Mouse (Mus musculus): ENCODE measurements around the gene Tmem178b. TPM values are rescaled to one million over a fixed set of nuclear protein-coding genes. Genes with fewer than 3 reads are reported as not detected.

The Tmem178b gene
- polyA plus RNA-seq, 1 experiment: 0.02 TPM

GRCm38 (mm10) chr6:40110029-40110428 is 237.0 kb downstream of the Tmem178b start:
- no peak for TF ChIP-seq TCF3 (IDR thresholded peaks at IDR 0.05; ENCODE audit: insufficient read length, low read depth)
- TF ChIP-seq REST (IDR thresholded peaks at IDR 0.05; ENCODE audit: insufficient read depth, insufficient read length): no peak
- TF ChIP-seq MYOG (IDR thresholded peaks at IDR 0.05; ENCODE audit: control insufficient read depth in 1 of 3, insufficient read depth in 1 of 3, insufficient read length in 2 of 3, low read depth in 2 of 3): no peak
- no peak for TF ChIP-seq POLR2A (IDR thresholded peaks at IDR 0.05; ENCODE audit: insufficient read length, low read depth)
- TF ChIP-seq CEBPB (IDR thresholded peaks at IDR 0.05; ENCODE audit: insufficient read depth, poor library complexity, severe bottlenecking): no peak
- no peak for TF ChIP-seq E2F4 (IDR thresholded peaks at IDR 0.05; ENCODE audit: insufficient read depth)
- TF ChIP-seq TCF12 (IDR thresholded peaks at IDR 0.05; ENCODE audit: insufficient read depth, poor library complexity, severe bottlenecking): no peak
- no peak for TF ChIP-seq USF1 (IDR thresholded peaks at IDR 0.05; ENCODE audit: low read depth)
- no peak for TF ChIP-seq MYOD1 (IDR thresholded peaks at IDR 0.05; ENCODE audit: control insufficient read depth in 1 of 3, insufficient read length in 2 of 3, low read depth in 2 of 3)
- no peak for TF ChIP-seq SRF (IDR thresholded peaks at IDR 0.05; ENCODE audit: control insufficient read depth, insufficient read length, low read depth)
- no peak for TF ChIP-seq MAX (IDR thresholded peaks at IDR 0.05; ENCODE audit: low read depth)
- no peak for TF ChIP-seq POLR2AphosphoS2 (IDR thresholded peaks at IDR 0.05; ENCODE audit: insufficient read length, low read depth)
- Histone ChIP-seq H3ac (ENCODE audit: control insufficient read depth, insufficient read length) (no peak overlapping the region), H3K4me3 (no peak overlapping the region), H3K4me2 (ENCODE audit: low read depth) (no peak overlapping the region), H3K79me2 (ENCODE audit: control insufficient read depth, insufficient read depth) (no peaks in the 10 kb centered on the region), H3K27me3 (ENCODE audit: control insufficient read depth, insufficient read depth, insufficient read length) (no peaks in the 10 kb centered on the region), H3K36me3 (ENCODE audit: control insufficient read depth, insufficient read depth) (no peaks in the 10 kb centered on the region)

- no peak overlapping the region for H3K4me2 ChIP-seq (ENCODE audit: low read depth)
- H3ac ChIP-seq (ENCODE audit: control insufficient read depth, insufficient read length): no peak overlapping the region
- no peak overlapping the region for H3K4me3 ChIP-seq
- no peaks in the 10 kb centered on the region for H3K79me2 ChIP-seq (ENCODE audit: control insufficient read depth, insufficient read depth)
- H3K27me3 ChIP-seq (ENCODE audit: control insufficient read depth, insufficient read depth, insufficient read length): no peaks in the 10 kb centered on the region
- TF ChIP-seq POLR2AphosphoS2 (IDR thresholded peaks at IDR 0.05; ENCODE audit: insufficient read length, low read depth) (no peak), CEBPB (IDR thresholded peaks at IDR 0.05; ENCODE audit: insufficient read depth, poor library complexity, severe bottlenecking) (no peak), SRF (IDR thresholded peaks at IDR 0.05; ENCODE audit: control insufficient read depth, insufficient read length, low read depth) (no peak), REST (IDR thresholded peaks at IDR 0.05; ENCODE audit: insufficient read depth, insufficient read length) (no peak), POLR2A (IDR thresholded peaks at IDR 0.05; ENCODE audit: insufficient read length, low read depth) (no peak), MYOG (IDR thresholded peaks at IDR 0.05; ENCODE audit: control insufficient read depth in 1 of 3, insufficient read depth in 1 of 3, insufficient read length in 2 of 3, low read depth in 2 of 3) (no peak), E2F4 (IDR thresholded peaks at IDR 0.05; ENCODE audit: insufficient read depth) (no peak), TCF12 (IDR thresholded peaks at IDR 0.05; ENCODE audit: insufficient read depth, poor library complexity, severe bottlenecking) (no peak), TCF3 (IDR thresholded peaks at IDR 0.05; ENCODE audit: insufficient read length, low read depth) (no peak), MYOD1 (IDR thresholded peaks at IDR 0.05; ENCODE audit: control insufficient read depth in 1 of 3, insufficient read length in 2 of 3, low read depth in 2 of 3) (no peak), USF1 (IDR thresholded peaks at IDR 0.05; ENCODE audit: low read depth) (no peak), MAX (IDR thresholded peaks at IDR 0.05; ENCODE audit: low read depth) (no peak)
- H3K36me3 ChIP-seq (ENCODE audit: control insufficient read depth, insufficient read depth): no peaks in the 10 kb centered on the region
Observed at GRCm38 (mm10) chr6:40110729-40111128, 237.7 kb downstream of the Tmem178b start.

- Histone ChIP-seq H3K4me2 (ENCODE audit: low read depth) (no peak overlapping the region), H3K36me3 (ENCODE audit: control insufficient read depth, insufficient read depth) (no peaks in the 10 kb centered on the region), H3K4me3 (no peak overlapping the region), H3ac (ENCODE audit: control insufficient read depth, insufficient read length) (no peak overlapping the region), H3K27me3 (ENCODE audit: control insufficient read depth, insufficient read depth, insufficient read length) (no peaks in the 10 kb centered on the region), H3K79me2 (ENCODE audit: control insufficient read depth, insufficient read depth) (no peaks in the 10 kb centered on the region)
- TF ChIP-seq POLR2A (IDR thresholded peaks at IDR 0.05; ENCODE audit: insufficient read length, low read depth): no peak
- no peak for TF ChIP-seq TCF12 (IDR thresholded peaks at IDR 0.05; ENCODE audit: insufficient read depth, poor library complexity, severe bottlenecking)
- TF ChIP-seq SRF (IDR thresholded peaks at IDR 0.05; ENCODE audit: control insufficient read depth, insufficient read length, low read depth): no peak
- no peak for TF ChIP-seq CEBPB (IDR thresholded peaks at IDR 0.05; ENCODE audit: insufficient read depth, poor library complexity, severe bottlenecking)
- no peak for TF ChIP-seq MYOG (IDR thresholded peaks at IDR 0.05; ENCODE audit: control insufficient read depth in 1 of 3, insufficient read depth in 1 of 3, insufficient read length in 2 of 3, low read depth in 2 of 3)
- no peak for TF ChIP-seq TCF3 (IDR thresholded peaks at IDR 0.05; ENCODE audit: insufficient read length, low read depth)
- no peak for TF ChIP-seq MYOD1 (IDR thresholded peaks at IDR 0.05; ENCODE audit: control insufficient read depth in 1 of 3, insufficient read length in 2 of 3, low read depth in 2 of 3)
- TF ChIP-seq REST (IDR thresholded peaks at IDR 0.05; ENCODE audit: insufficient read depth, insufficient read length): no peak
- TF ChIP-seq POLR2AphosphoS2 (IDR thresholded peaks at IDR 0.05; ENCODE audit: insufficient read length, low read depth): no peak
- TF ChIP-seq MAX (IDR thresholded peaks at IDR 0.05; ENCODE audit: low read depth): no peak
- no peak for TF ChIP-seq USF1 (IDR thresholded peaks at IDR 0.05; ENCODE audit: low read depth)
- TF ChIP-seq E2F4 (IDR thresholded peaks at IDR 0.05; ENCODE audit: insufficient read depth): no peak
Observed at GRCm38 (mm10) chr6:40112488-40112887, 239.4 kb downstream of the Tmem178b start.

GRCm38 (mm10) chr6:40116225-40116624 is 243.2 kb downstream of the Tmem178b start:
- H3K4me2 ChIP-seq (ENCODE audit: low read depth): no peak overlapping the region
- TF ChIP-seq TCF12 (IDR thresholded peaks at IDR 0.05; ENCODE audit: insufficient read depth, poor library complexity, severe bottlenecking) (no peak), MYOG (IDR thresholded peaks at IDR 0.05; ENCODE audit: control insufficient read depth in 1 of 3, insufficient read depth in 1 of 3, insufficient read length in 2 of 3, low read depth in 2 of 3) (no peak), TCF3 (IDR thresholded peaks at IDR 0.05; ENCODE audit: insufficient read length, low read depth) (no peak), USF1 (IDR thresholded peaks at IDR 0.05; ENCODE audit: low read depth) (no peak), SRF (IDR thresholded peaks at IDR 0.05; ENCODE audit: control insufficient read depth, insufficient read length, low read depth) (no peak), POLR2A (IDR thresholded peaks at IDR 0.05; ENCODE audit: insufficient read length, low read depth) (no peak), REST (IDR thresholded peaks at IDR 0.05; ENCODE audit: insufficient read depth, insufficient read length) (no peak), POLR2AphosphoS2 (IDR thresholded peaks at IDR 0.05; ENCODE audit: insufficient read length, low read depth) (no peak), CEBPB (IDR thresholded peaks at IDR 0.05; ENCODE audit: insufficient read depth, poor library complexity, severe bottlenecking) (no peak), MYOD1 (IDR thresholded peaks at IDR 0.05; ENCODE audit: control insufficient read depth in 1 of 3, insufficient read length in 2 of 3, low read depth in 2 of 3) (no peak), MAX (IDR thresholded peaks at IDR 0.05; ENCODE audit: low read depth) (no peak), E2F4 (IDR thresholded peaks at IDR 0.05; ENCODE audit: insufficient read depth) (no peak)
- no peak overlapping the region for H3ac ChIP-seq (ENCODE audit: control insufficient read depth, insufficient read length)
- H3K27me3 ChIP-seq (ENCODE audit: control insufficient read depth, insufficient read depth, insufficient read length): no peaks in the 10 kb centered on the region
- H3K36me3 ChIP-seq (ENCODE audit: control insufficient read depth, insufficient read depth): no peaks in the 10 kb centered on the region
- H3K79me2 ChIP-seq (ENCODE audit: control insufficient read depth, insufficient read depth): no peaks in the 10 kb centered on the region
- no peak overlapping the region for H3K4me3 ChIP-seq

Data from myocyte (in vitro differentiated cells).